Mouse (Mus musculus) intestine, postnatal 0 days (tissue): ENCODE results near the gene Slc38a3. TPM values are rescaled to one million over a fixed set of nuclear protein-coding genes. Genes with fewer than 3 reads are reported as not detected.

Experiments
- ATAC-seq: fragments of 200-750 bp; cut with Nextera tagmentation; 2 replicates; pipeline ENCODE4 v1.8.0; 2017; ENCODE audit warnings: mild to moderate bottlenecking, moderate TSS enrichment, moderate library complexity
- H3K27ac ChIP-seq: fragments of 300-500 bp; sonication (generic); 2 replicates; pipeline ENCODE4 v1.5.1; 2014; ENCODE audit warnings: mild to moderate bottlenecking, low read depth, low read length, moderate library complexity
- H3K27me3 ChIP-seq: fragments of 300-500 bp; sonication (generic); replicated peaks from 2 replicates; pipeline ENCODE4 v1.6.1; 2014; ENCODE audit warnings: low read length, mixed read lengths; ENCODE audit not compliant: control insufficient read depth, insufficient read depth
- H3K36me3 ChIP-seq: fragments of 300-500 bp; sonication (generic); 2 replicates; pipeline ENCODE4 v1.6.1; 2014; ENCODE audit warnings: mild to moderate bottlenecking, moderate library complexity; ENCODE audit not compliant: control insufficient read depth, insufficient read depth
- H3K4me1 ChIP-seq: fragments of 300-500 bp; sonication (generic); replicated peaks from 2 replicates; pipeline ENCODE4 v1.6.1; 2014; ENCODE audit warnings: antibody characterized with exemption, low read length, mixed read lengths; ENCODE audit not compliant: control insufficient read depth, insufficient read depth
- H3K4me2 ChIP-seq: fragments of 300-500 bp; sonication (generic); replicated peaks from 2 replicates; pipeline ENCODE4 v1.6.1; 2014; ENCODE audit warnings: low read depth, mild to moderate bottlenecking, moderate library complexity
- H3K4me3 ChIP-seq: fragments of 300-500 bp; sonication (generic); 2 replicates; pipeline ENCODE4 v1.5.1; 2014; ENCODE audit warnings: low read depth, low read length
- H3K9ac ChIP-seq: fragments of 300-500 bp; sonication (generic); 2 replicates; pipeline ENCODE4 v1.6.1; 2014; ENCODE audit warnings: mild to moderate bottlenecking, low read depth, low read length
- H3K9me3 ChIP-seq: fragments of 300-500 bp; sonication (generic); 2 replicates; pipeline ENCODE4 v1.6.1; 2016; ENCODE audit warnings: mixed run types; ENCODE audit not compliant: control insufficient read depth
- CTCF ChIP-seq: sonication (generic); IDR thresholded peaks from 2 replicates; pipeline ENCODE4 v1.5.1; 2016; ENCODE audit warnings: low read depth, mild to moderate bottlenecking, control low read depth, antibody characterized with exemption, moderate library complexity
- WGBS: fragments of 180-500 bp; shearing (Covaris S2); extraction: QIAGEN DNeasy Blood & Tissue Kit; methylation state at CpG from one replicate; pipeline ENCODE4 v1.1.7; 2014; 5-methylcytosine and 5-hydroxymethylcytosine counted together
- polyA plus RNA-seq: library from polyadenylated mRNA; unstranded; fragments of >200 nt; fragmentation: Nextera tagmentation; extraction: Ambion mirVana; gene quantifications from 2 replicates; pipeline ENCODE4 v1.2.1, GENCODE M21; 2015

Gene Slc38a3
- polyA plus RNA-seq, 1 experiment from 2014 or later: 15.5 TPM

DNA sequence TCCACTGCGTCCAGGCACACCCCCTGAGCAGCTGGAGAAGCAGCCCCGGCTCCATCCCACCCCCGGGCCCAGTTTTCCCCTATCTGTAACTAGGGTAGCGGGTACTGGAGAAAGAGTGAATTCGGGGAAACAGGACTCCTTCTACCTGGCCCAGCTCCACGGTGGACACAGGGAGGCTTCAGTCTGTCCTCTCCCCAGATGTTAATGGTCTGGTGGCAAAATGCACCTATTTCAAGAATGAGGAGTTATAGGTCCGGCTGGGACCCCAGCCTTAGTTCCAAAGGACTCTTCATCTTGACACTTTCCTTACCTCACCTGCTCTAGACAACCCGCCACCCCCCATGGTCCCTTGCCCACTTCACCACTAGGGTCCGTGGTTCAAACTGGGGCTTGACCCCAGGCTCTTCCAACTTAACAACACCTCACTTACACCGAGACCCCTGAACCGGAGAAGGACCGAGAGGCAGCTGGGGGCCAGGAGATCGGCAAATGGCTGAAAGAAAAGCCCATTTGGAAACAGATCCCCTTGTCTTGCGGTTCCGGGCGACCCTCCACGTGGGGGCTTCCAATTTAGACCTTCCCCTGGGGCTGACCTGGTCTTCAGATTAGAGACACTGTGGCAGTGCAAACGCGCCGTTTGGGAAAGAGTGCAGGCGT is 39.2 kb upstream of the Slc38a3 start:
- H3K4me3 ChIP-seq: peak overlapping the region; percentile 59
- peaks cover 4% of the 10 kb centered on the region; the same call in 1 of the 2 replicates for H3K27me3 ChIP-seq
- 0 out of 2 replicates have a peak, but pooled peaks have one; percentile 2 for TF ChIP-seq CTCF
- no peak for ATAC-seq
- 0 out of 2 replicates have a peak, but pooled peaks cover 8% of the 10 kb centered on the region for H3K36me3 ChIP-seq
- no peak overlapping the region for H3K27ac ChIP-seq
- peak overlapping the region; percentile 99 for H3K4me2 ChIP-seq
- WGBS: 11% methylated on average over 21 of the region's 21 CpGs
- peak overlapping the region; percentile 72 for H3K9ac ChIP-seq
- H3K9me3 ChIP-seq: no peaks in the 10 kb centered on the region
- H3K4me1 ChIP-seq: peaks cover 10% of the 10 kb centered on the region

- H3K9me3 ChIP-seq: no peaks in the 10 kb centered on the region
- WGBS: 4% methylated on average over 17 of the region's 17 CpGs
These were observed 38.5 kb upstream of the Slc38a3 start for GRCm38 (mm10) chr9:107707701-107708438.

GRCm38 (mm10) chr9:107706781-107707211 is 37.5 kb upstream of the Slc38a3 start:
- Histone ChIP-seq H3K4me2 (peak overlapping the region; percentile 99), H3K9ac (no peak overlapping the region), H3K4me3 (peak overlapping the region; percentile 59), H3K4me1 (peaks cover 10% of the 10 kb centered on the region), H3K36me3 (0 out of 2 replicates have a peak, but pooled peaks cover 8% of the 10 kb centered on the region), H3K27ac (no peak overlapping the region), H3K27me3 (peaks cover 4% of the 10 kb centered on the region; the same call in 1 of the 2 replicates), H3K9me3 (no peaks in the 10 kb centered on the region)
- TF ChIP-seq CTCF: no peak
- 18% methylated on average over 14 of the region's 14 CpGs for WGBS
- no peak for ATAC-seq

More at GRCm38 (mm10) chr9:107707701-107708438, 38.5 kb upstream of the Slc38a3 start:
- 0 out of 2 replicates have a peak, but pooled peaks cover 8% of the 10 kb centered on the region for H3K36me3 ChIP-seq
- peak overlapping the region; percentile 99 for H3K4me2 ChIP-seq
- H3K9ac ChIP-seq: peak overlapping the region; percentile 72; the same call in 1 of the 2 replicates
- no peak overlapping the region for H3K27ac ChIP-seq
- no peak for TF ChIP-seq CTCF
- H3K27me3 ChIP-seq: peaks cover 4% of the 10 kb centered on the region; the same call in 1 of the 2 replicates
- ATAC-seq: no peak
- H3K4me1 ChIP-seq: peaks cover 10% of the 10 kb centered on the region
- peak overlapping the region; percentile 59 for H3K4me3 ChIP-seq

- H3K27me3 ChIP-seq: no peaks in the 10 kb centered on the region
- no peak for TF ChIP-seq CTCF
- WGBS: 54% methylated on average over 14 of the region's 14 CpGs
- 0 out of 2 replicates have a peak, but pooled peaks have one; percentile 8 for ATAC-seq
- H3K9me3 ChIP-seq: no peaks in the 10 kb centered on the region
- H3K36me3 ChIP-seq: 0 out of 2 replicates have a peak, but pooled peaks cover 8% of the 10 kb centered on the region
- no peak overlapping the region for H3K4me3 ChIP-seq
- no peak overlapping the region for H3K9ac ChIP-seq
- peaks cover 17% of the 10 kb centered on the region for H3K4me1 ChIP-seq
- no peak overlapping the region for H3K4me2 ChIP-seq
- H3K27ac ChIP-seq: no peak overlapping the region
These were observed 34.2 kb upstream of the Slc38a3 start for GRCm38 (mm10) chr9:107703337-107704122.

GRCm38 (mm10) chr9:107702606-107703185 is 33.4 kb upstream of the Slc38a3 start:
- no peaks in the 10 kb centered on the region for H3K27me3 ChIP-seq
- no peak overlapping the region for H3K4me2 ChIP-seq
- H3K4me1 ChIP-seq: peaks cover 17% of the 10 kb centered on the region
- no peak overlapping the region for H3K9ac ChIP-seq
- no peaks in the 10 kb centered on the region for H3K9me3 ChIP-seq
- WGBS: 83% methylated on average over 3 of the region's 3 CpGs
- H3K27ac ChIP-seq: no peak overlapping the region
- ATAC-seq: no peak
- TF ChIP-seq CTCF: no peak
- H3K36me3 ChIP-seq: 0 out of 2 replicates have a peak, but pooled peaks cover 8% of the 10 kb centered on the region
- H3K4me3 ChIP-seq: no peak overlapping the region
